Mouse (Mus musculus) gastrocnemius, adult 8-10 months (tissue): ENCODE data around the gene Ptbp3. TPM values are rescaled to one million over a fixed set of nuclear protein-coding genes. Genes with fewer than 3 reads are reported as not detected.
"Not testable (repeated sequence)": the region's sequence is repeated elsewhere in the genome, so short reads cannot be mapped to it uniquely, and the experiment has no call there.

Experiments
- DNase-seq, 2 experiments: peaks; one replicate each; pipeline ENCODE4 v3.0.0; 2022; ENCODE audit warnings: low spot score in 2 of 2
- total RNA-seq, 4 experiments: library from RNA; stranded (reverse); gene quantifications; 2 replicates each; pipeline ENCODE4 v1.2.4; 2022

Ptbp3 gene
- 1 to 10 TPM; 4.6 to 8.7 (median 6.6) TPM for total RNA-seq

GRCm38 (mm10) chr4:59549175-59549976, at the start of gene Ptbp3:
Gene Ptbp3 (minus strand): TSS chr4:59549364.
- DNase-seq: peak; percentile 67 to 79

- no peak for DNase-seq
Observed at GRCm38 (mm10) chr4:59596556-59596955, 47.4 kb upstream of the Ptbp3 start.

GRCm38 (mm10) chr4:59594614-59595013, 45.5 kb upstream of the Ptbp3 start:
- no peak for DNase-seq

- no peak for DNase-seq
Observed at GRCm38 (mm10) chr4:59587872-59588226, 38.7 kb upstream of the Ptbp3 start.

- no peak for DNase-seq
Observed at GRCm38 (mm10) chr4:59587215-59587871, 38.2 kb upstream of the Ptbp3 start.

- DNase-seq: no peak
Observed at GRCm38 (mm10) chr4:59585097-59585496, 35.9 kb upstream of the Ptbp3 start.

- no peak for DNase-seq
Observed at GRCm38 (mm10) chr4:59582186-59582585, 33.0 kb upstream of the Ptbp3 start.

- DNase-seq: peak; percentile 96 to 98
Observed at GRCm38 (mm10) chr4:59581314-59582185, 32.4 kb upstream of the Ptbp3 start, which contains the start of gene Hsdl2. Gene Hsdl2 (plus strand): TSS chr4:59581563.

- DNase-seq: no peak
Observed at GRCm38 (mm10) chr4:59580495-59581281, 31.5 kb upstream of the Ptbp3 start.

- DNase-seq: no peak
Observed at GRCm38 (mm10) chr4:59575184-59575958, 26.2 kb upstream of the Ptbp3 start.

- no peak for DNase-seq
Observed at GRCm38 (mm10) chr4:59572521-59573118, 23.5 kb upstream of the Ptbp3 start.

GRCm38 (mm10) chr4:59570519-59570918, 21.4 kb upstream of the Ptbp3 start:
- DNase-seq: not testable (repeated sequence)

- DNase-seq: peak; percentile 22 to 45
Observed at GRCm38 (mm10) chr4:59569538-59569937, 20.4 kb upstream of the Ptbp3 start.

- DNase-seq: no peak
Observed at GRCm38 (mm10) chr4:59567576-59568260, 18.6 kb upstream of the Ptbp3 start.

GRCm38 (mm10) chr4:59565571-59566188, 16.5 kb upstream of the Ptbp3 start:
- DNase-seq: no peak

- no peak for DNase-seq
Observed at GRCm38 (mm10) chr4:59564128-59564527, 15.0 kb upstream of the Ptbp3 start.

GRCm38 (mm10) chr4:59560141-59560540, 11.0 kb upstream of the Ptbp3 start:
- no peak for DNase-seq

- no peak for DNase-seq
Observed at GRCm38 (mm10) chr4:59558096-59558720, 9.0 kb upstream of the Ptbp3 start.
